Comparison of ENCODE assay signal across 15 mouse cellular contexts in genomic region chr5:145071342-145071741, GRCm38 (mm10). TPM values are rescaled to one million over a fixed set of nuclear protein-coding genes. Genes with fewer than 3 reads are reported as not detected.
A peak's percentile ranks its signal among the peaks of the same experiment; 100 is the strongest.
DNase-seq lines count a peak whose midpoint lies in the region; ATAC-seq and TF ChIP-seq lines count a peak whose summit lies in the region.
"Had no signal": no experiment of that assay in that cellular context is flagged by ENCODE, and none has a peak within 500 bp of the region (broad histone marks: within the 10 kb centered on the region; RNA-seq: fewer than 3 reads in every experiment).

No protein-coding gene starts in this region.

- H3K4me2 ChIP-seq in hindbrain, postnatal 0 days (ENCODE audit: low read depth, low read length): no peak overlapping the region
- H3K4me2 ChIP-seq: embryonic facial prominence, embryonic 12.5 days; midbrain, embryonic 15.5 days had no signal

- no peak overlapping the region for H3K9ac ChIP-seq in hindbrain, postnatal 0 days (replicated peaks; ENCODE audit: low read length)
- H3K9ac ChIP-seq: embryonic facial prominence, embryonic 12.5 days; midbrain, embryonic 15.5 days had no signal

- 55% methylated on average over 6 of the region's 6 CpGs for WGBS in hindbrain, postnatal 0 days
- 48% methylated on average over 6 of the region's 6 CpGs for WGBS in hindbrain, embryonic 10.5 days
- WGBS in bone marrow, adult 2 months: 69% methylated on average over 6 of the region's 6 CpGs
- 42% methylated on average over 6 of the region's 6 CpGs for WGBS in cerebellum, adult 2 months

- no peaks in the 10 kb centered on the region for H3K36me3 ChIP-seq in hindbrain, postnatal 0 days (ENCODE audit: insufficient read depth, low read length)
- no peaks in the 10 kb centered on the region for H3K36me3 ChIP-seq in hindbrain, embryonic 10.5 days
- 0 out of 2 replicates have a peak, but pooled peaks cover 3% of the 10 kb centered on the region for H3K36me3 ChIP-seq in E14TG2a.4 (ENCODE audit: insufficient read depth, low read length)
- H3K36me3 ChIP-seq: embryonic facial prominence, embryonic 12.5 days; midbrain, embryonic 15.5 days had no signal

- H3K9me3 ChIP-seq in hindbrain, postnatal 0 days (ENCODE audit: low read length): no peaks in the 10 kb centered on the region
- H3K9me3 ChIP-seq in hindbrain, embryonic 10.5 days: no peaks in the 10 kb centered on the region
- peaks cover 5% of the 10 kb centered on the region for H3K9me3 ChIP-seq in E14TG2a.4 (ENCODE audit: low read length)
- H3K9me3 ChIP-seq: embryonic facial prominence, embryonic 12.5 days; midbrain, embryonic 15.5 days had no signal

- no peak for ATAC-seq in hindbrain, postnatal 0 days
- ATAC-seq in megakaryocyte progenitor cell, adult 5-6 weeks (replicated peaks; ENCODE audit: poor library complexity): peak; percentile 59; the same call in 1 of the 2 replicates
- ATAC-seq: activated CD4-positive, CD25-positive, alpha-beta regulatory T cell, adult 4 months; midbrain, embryonic 15.5 days had no signal

- no peak overlapping the region for H3K27ac ChIP-seq in hindbrain, postnatal 0 days
- H3K27ac ChIP-seq in hindbrain, embryonic 10.5 days: no peak overlapping the region
- no peak overlapping the region; the same call in 1 of the 2 replicates for H3K27ac ChIP-seq in bone marrow, adult 2 months (ENCODE audit: control insufficient read depth, insufficient read depth, low read depth, low read length, poor library complexity)
- no peak overlapping the region for H3K27ac ChIP-seq in cerebellum, adult 2 months (ENCODE audit: insufficient read depth, low read length)
- H3K27ac ChIP-seq: embryonic facial prominence, embryonic 12.5 days; midbrain, embryonic 15.5 days had no signal

- H3K27me3 ChIP-seq in hindbrain, postnatal 0 days (ENCODE audit: insufficient read depth, low read length): no peaks in the 10 kb centered on the region
- no peaks in the 10 kb centered on the region for H3K27me3 ChIP-seq in hindbrain, embryonic 10.5 days (ENCODE audit: insufficient read depth, poor library complexity, severe bottlenecking)
- H3K27me3 ChIP-seq in E14TG2a.4 (ENCODE audit: insufficient read depth, low read length): 0 out of 2 replicates have a peak, but pooled peaks cover 2% of the 10 kb centered on the region
- H3K27me3 ChIP-seq in cerebellum, adult 2 months (ENCODE audit: control insufficient read depth, insufficient read depth, low read length): no peaks in the 10 kb centered on the region
- H3K27me3 ChIP-seq: embryonic facial prominence, embryonic 12.5 days; midbrain, embryonic 15.5 days had no signal

- H3K4me1 ChIP-seq in hindbrain, postnatal 0 days (ENCODE audit: insufficient read depth, low read length): no peaks in the 10 kb centered on the region
- peaks cover 7% of the 10 kb centered on the region for H3K4me1 ChIP-seq in hindbrain, embryonic 10.5 days (replicated peaks)
- peaks cover 17% of the 10 kb centered on the region; the same call in 1 of the 2 replicates for H3K4me1 ChIP-seq in E14TG2a.4 (replicated peaks; ENCODE audit: low read depth, low read length)
- no peaks in the 10 kb centered on the region for H3K4me1 ChIP-seq in bone marrow, adult 2 months (ENCODE audit: control insufficient read depth, insufficient read depth, low read length)
- no peaks in the 10 kb centered on the region for H3K4me1 ChIP-seq in cerebellum, adult 2 months (ENCODE audit: control insufficient read depth, insufficient read depth, low read length)
- H3K4me1 ChIP-seq: embryonic facial prominence, embryonic 12.5 days; midbrain, embryonic 15.5 days had no signal

- TF ChIP-seq CTCF in hindbrain, postnatal 0 days (IDR thresholded peaks at IDR 0.05; ENCODE audit: low read depth): peak; percentile 63
- peak; percentile 74 for TF ChIP-seq CTCF in E14TG2a.4 (conservative IDR thresholded peaks at IDR 0.05; ENCODE audit: low read length)
- TF ChIP-seq CTCF in bone marrow, adult 2 months (IDR thresholded peaks at IDR 0.05; ENCODE audit: control insufficient read depth, insufficient read depth, low read length): peak; percentile 32; the same call in 1 of the 2 replicates
- TF ChIP-seq CTCF in cerebellum, adult 2 months (IDR thresholded peaks at IDR 0.05; ENCODE audit: borderline replicate concordance, insufficient read depth, low read depth, low read length): no peak

- DNase-seq in hindbrain, postnatal 0 days (ENCODE audit: low spot score): peak; percentile 61
- DNase-seq in hindbrain, embryonic 10.5 days (ENCODE audit: low spot score): no peak
- no peak for DNase-seq in cerebellum, adult 2 months
- no peak for DNase-seq in adrenal gland, postnatal 36 days
- no peak for DNase-seq in urinary bladder, postnatal 10 days (ENCODE audit: low spot score)
- DNase-seq: kidney, adult 11 months; thymus, adult 18-20 months had no signal

- no peak for TF ChIP-seq POLR2A in bone marrow, adult 2 months (IDR thresholded peaks at IDR 0.05; ENCODE audit: borderline replicate concordance, control insufficient read depth, low read depth, low read length)
- no peak for TF ChIP-seq POLR2A in cerebellum, adult 2 months (IDR thresholded peaks at IDR 0.05; ENCODE audit: borderline replicate concordance, insufficient read depth, low read length)

- H3K4me3 ChIP-seq in hindbrain, postnatal 0 days (ENCODE audit: low read length): no peak overlapping the region
- no peak overlapping the region for H3K4me3 ChIP-seq in hindbrain, embryonic 10.5 days
- H3K4me3 ChIP-seq in E14TG2a.4 (replicated peaks; ENCODE audit: low read length): no peak overlapping the region
- no peak overlapping the region for H3K4me3 ChIP-seq in bone marrow, adult 2 months (replicated peaks; ENCODE audit: control insufficient read depth, low read depth, low read length)
- no peak overlapping the region for H3K4me3 ChIP-seq in cerebellum, adult 2 months (replicated peaks; ENCODE audit: insufficient read depth, low read depth, low read length)
- H3K4me3 ChIP-seq: embryonic facial prominence, embryonic 12.5 days; midbrain, embryonic 15.5 days had no signal

RNA-seq across cellular contexts. Expression of gene Arpc1a, which starts 12.3 kb away (rescaled TPM):
- total RNA-seq in hindbrain, postnatal 0 days (2014; rRNA removed): 157 and 163 TPM in 2 replicates
- polyA plus RNA-seq in hindbrain, postnatal 0 days (2015; fragmentation: Nextera tagmentation; extraction: Ambion mirVana): 220 and 221 TPM in 2 replicates
- 145 and 159 TPM in 2 replicates for polyA plus RNA-seq in hindbrain, embryonic 10.5 days (2016; fragmentation: Nextera tagmentation; extraction: Ambion mirVana)
- polyA plus RNA-seq in bone marrow, adult 2 months (2011; ENCODE audit: insufficient read depth, insufficient read length, low replicate concordance, missing spikeins): 46.8 and 114 TPM in 2 replicates
- total RNA-seq in megakaryocyte progenitor cell, adult 5-6 weeks (2015): 72.3 and 79.9 TPM in 2 replicates
- total RNA-seq in megakaryocyte progenitor cell, adult 5-6 weeks (2017): 47.7 and 51.2 TPM in 2 replicates
- 214 and 221 TPM in 2 replicates for polyA plus RNA-seq in cerebellum, adult 2 months (2012; rRNA removed)
- 100 to 1,000 TPM; 120 to 123 TPM for total RNA-seq in adrenal gland, postnatal 36 days (2021)

RNA-seq across cellular contexts. Expression of gene Kpna7, which starts 12.5 kb away (rescaled TPM):
- not detected in 2 replicates for total RNA-seq in hindbrain, postnatal 0 days (2014; rRNA removed)
- 0.09 TPM in 1 of 2 replicates, not detected in the other for polyA plus RNA-seq in hindbrain, postnatal 0 days (2015; fragmentation: Nextera tagmentation; extraction: Ambion mirVana)
- polyA plus RNA-seq in hindbrain, embryonic 10.5 days (2016; fragmentation: Nextera tagmentation; extraction: Ambion mirVana): not detected in 2 replicates
- polyA plus RNA-seq in bone marrow, adult 2 months (2011; ENCODE audit: insufficient read depth, insufficient read length, low replicate concordance, missing spikeins): 7.0 TPM in 1 of 2 replicates, not detected in the other
- total RNA-seq in megakaryocyte progenitor cell, adult 5-6 weeks (2015): not detected in 2 replicates
- not detected in 2 replicates for total RNA-seq in megakaryocyte progenitor cell, adult 5-6 weeks (2017)
- polyA plus RNA-seq in cerebellum, adult 2 months (2012; rRNA removed): not detected in 2 replicates
- not detected for total RNA-seq in adrenal gland, postnatal 36 days (2021)
- polyA plus RNA-seq: activated CD4-positive, CD25-positive, alpha-beta regulatory T cell, adult 4 months; embryonic facial prominence, embryonic 12.5 days; gonadal fat pad, adult 2 months; limb, embryonic 14.5 days; midbrain, embryonic 15.5 days had no signal

RNA-seq across cellular contexts. Expression of gene 1700018F24Rik, which starts 28.6 kb away (rescaled TPM):
- not detected in 2 replicates for total RNA-seq in hindbrain, postnatal 0 days (2014; rRNA removed)
- not detected in 2 replicates for polyA plus RNA-seq in hindbrain, postnatal 0 days (2015; fragmentation: Nextera tagmentation; extraction: Ambion mirVana)
- not detected in 2 replicates for polyA plus RNA-seq in hindbrain, embryonic 10.5 days (2016; fragmentation: Nextera tagmentation; extraction: Ambion mirVana)
- polyA plus RNA-seq in bone marrow, adult 2 months (2011; ENCODE audit: insufficient read depth, insufficient read length, low replicate concordance, missing spikeins): not detected in 2 replicates
- not detected in 2 replicates for total RNA-seq in megakaryocyte progenitor cell, adult 5-6 weeks (2015)
- not detected in 2 replicates for total RNA-seq in megakaryocyte progenitor cell, adult 5-6 weeks (2017)
- polyA plus RNA-seq in cerebellum, adult 2 months (2012; rRNA removed): not detected in 2 replicates
- not detected for total RNA-seq in adrenal gland, postnatal 36 days (2021)
- polyA plus RNA-seq: activated CD4-positive, CD25-positive, alpha-beta regulatory T cell, adult 4 months; embryonic facial prominence, embryonic 12.5 days; gonadal fat pad, adult 2 months; limb, embryonic 14.5 days; midbrain, embryonic 15.5 days had no signal

RNA-seq across cellular contexts. Expression of gene Gm4871, which starts 38.8 kb away (rescaled TPM):
- not detected in 2 replicates for total RNA-seq in hindbrain, postnatal 0 days (2014; rRNA removed)
- not detected in 2 replicates for polyA plus RNA-seq in hindbrain, postnatal 0 days (2015; fragmentation: Nextera tagmentation; extraction: Ambion mirVana)
- polyA plus RNA-seq in hindbrain, embryonic 10.5 days (2016; fragmentation: Nextera tagmentation; extraction: Ambion mirVana): 0.13 TPM in 1 of 2 replicates, not detected in the other
- not detected in 2 replicates for polyA plus RNA-seq in bone marrow, adult 2 months (2011; ENCODE audit: insufficient read depth, insufficient read length, low replicate concordance, missing spikeins)
- not detected in 2 replicates for total RNA-seq in megakaryocyte progenitor cell, adult 5-6 weeks (2015)
- not detected in 2 replicates for total RNA-seq in megakaryocyte progenitor cell, adult 5-6 weeks (2017)
- not detected in 2 replicates for polyA plus RNA-seq in cerebellum, adult 2 months (2012; rRNA removed)
- not detected for total RNA-seq in adrenal gland, postnatal 36 days (2021)
- polyA plus RNA-seq: activated CD4-positive, CD25-positive, alpha-beta regulatory T cell, adult 4 months; embryonic facial prominence, embryonic 12.5 days; gonadal fat pad, adult 2 months; limb, embryonic 14.5 days; midbrain, embryonic 15.5 days had no signal

RNA-seq across cellular contexts. Expression of gene Arpc1b, which starts 42.7 kb away (rescaled TPM):
- total RNA-seq in hindbrain, postnatal 0 days (2014; rRNA removed): 36.4 and 53.3 TPM in 2 replicates
- polyA plus RNA-seq in hindbrain, postnatal 0 days (2015; fragmentation: Nextera tagmentation; extraction: Ambion mirVana): 73.6 and 84.9 TPM in 2 replicates
- polyA plus RNA-seq in hindbrain, embryonic 10.5 days (2016; fragmentation: Nextera tagmentation; extraction: Ambion mirVana): 107 and 126 TPM in 2 replicates
- polyA plus RNA-seq in bone marrow, adult 2 months (2011; ENCODE audit: insufficient read depth, insufficient read length, low replicate concordance, missing spikeins): 143 and 318 TPM in 2 replicates
- total RNA-seq in megakaryocyte progenitor cell, adult 5-6 weeks (2015): 252 and 253 TPM in 2 replicates
- 169 and 205 TPM in 2 replicates for total RNA-seq in megakaryocyte progenitor cell, adult 5-6 weeks (2017)
- polyA plus RNA-seq in cerebellum, adult 2 months (2012; rRNA removed): 46.2 and 50.2 TPM in 2 replicates
- total RNA-seq in adrenal gland, postnatal 36 days (2021): 100 to 1,000 TPM; 241 to 271 TPM
